Mouse (Mus musculus) brain, embryonic 14.5 days (tissue): ENCODE data around the gene Eef1g.

Experiments
- CTCF ChIP-seq: fragments of 200-500 bp; IDR thresholded peaks from 2 replicates; pipeline ENCODE4 v1.5.1; 2012; ENCODE audit warnings: inconsistent platforms, mild to moderate bottlenecking, moderate library complexity, borderline replicate concordance; ENCODE audit not compliant: insufficient read depth, insufficient read length; ENCODE audit errors: extremely low read depth
- POLR2A ChIP-seq: fragments of 200-500 bp; IDR thresholded peaks from 2 replicates; pipeline ENCODE4 v1.6.1; 2012; ENCODE audit warnings: mild to moderate bottlenecking, inconsistent platforms, borderline replicate concordance; ENCODE audit not compliant: poor library complexity, insufficient read depth, insufficient read length, severe bottlenecking; ENCODE audit errors: extremely low read depth

DNA sequence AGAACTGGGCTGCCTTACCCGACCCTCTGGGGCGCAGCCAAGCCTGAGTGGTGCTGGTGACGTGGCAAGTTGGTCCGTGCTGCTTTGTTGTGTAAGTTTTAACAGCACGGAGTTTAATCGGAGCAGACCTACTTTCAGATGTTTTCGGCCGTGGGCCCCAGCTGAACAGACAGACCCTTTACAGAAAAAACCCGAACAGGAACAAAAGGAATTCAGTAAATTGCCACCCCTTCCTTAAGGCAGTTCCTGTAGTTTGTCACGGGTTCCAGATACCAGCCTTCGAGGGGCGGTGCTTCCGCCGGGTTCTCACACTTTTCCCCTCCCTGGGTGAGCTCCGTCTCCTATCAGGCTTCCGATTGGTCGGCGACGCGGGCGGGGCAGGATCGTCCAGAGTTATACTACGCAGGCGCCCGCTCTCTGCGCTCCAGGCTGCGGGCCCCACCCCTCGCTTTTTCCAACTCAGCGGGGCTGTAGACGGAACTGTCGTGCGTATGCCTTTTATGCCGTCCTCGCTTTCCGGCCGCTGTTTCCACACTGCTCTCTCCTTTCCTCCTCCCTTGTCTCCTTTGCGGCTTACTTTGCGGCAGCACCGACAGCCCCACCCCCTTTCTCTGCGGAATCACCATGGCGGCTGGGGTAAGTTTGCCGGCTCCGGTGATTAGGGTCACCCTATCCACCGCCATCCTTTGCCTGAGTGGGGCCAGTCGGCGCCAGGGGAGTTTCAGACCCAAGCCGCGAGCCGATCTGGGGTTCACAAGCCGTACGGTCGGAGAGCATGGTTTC, at the start of gene Eef1g:
- TF ChIP-seq CTCF (no peak), POLR2A (no peak)
